Mouse (Mus musculus) hindbrain, postnatal 0 days (tissue): ENCODE results near the gene Fmnl2. TPM values are rescaled to one million over a fixed set of nuclear protein-coding genes. Genes with fewer than 3 reads are reported as not detected.

Experiments used
- ATAC-seq: fragments of 200-750 bp; cut with Nextera tagmentation; 2 replicates; pipeline ENCODE4 v1.8.0; 2017; ENCODE audit warnings: mild to moderate bottlenecking, moderate TSS enrichment, moderate library complexity
- DNase-seq: peaks from one replicate; pipeline ENCODE4 v3.0.0-alpha.2; 2015; ENCODE audit warnings: low spot score
- H3K27ac ChIP-seq: fragments of 300-500 bp; sonication (generic); 2 replicates; pipeline ENCODE4 v1.5.1; 2014; ENCODE audit warnings: mild to moderate bottlenecking
- H3K27me3 ChIP-seq: fragments of 300-500 bp; sonication (generic); 2 replicates; pipeline ENCODE4 v1.6.1; 2014; ENCODE audit warnings: low read length, mixed read lengths; ENCODE audit not compliant: insufficient read depth
- H3K36me3 ChIP-seq: fragments of 300-500 bp; sonication (generic); 2 replicates; pipeline ENCODE4 v1.6.1; 2014; ENCODE audit warnings: low read length, mixed read lengths; ENCODE audit not compliant: insufficient read depth
- H3K4me1 ChIP-seq: fragments of 300-500 bp; sonication (generic); 2 replicates; pipeline ENCODE4 v1.6.1; 2014; ENCODE audit warnings: antibody characterized with exemption, low read length, mixed read lengths; ENCODE audit not compliant: insufficient read depth
- H3K4me2 ChIP-seq: fragments of 300-500 bp; sonication (generic); 2 replicates; pipeline ENCODE4 v1.6.1; 2014; ENCODE audit warnings: low read depth, mild to moderate bottlenecking, low read length, moderate library complexity, mixed read lengths
- H3K4me3 ChIP-seq: fragments of 300-500 bp; sonication (generic); 2 replicates; pipeline ENCODE4 v1.5.1; 2014; ENCODE audit warnings: low read length
- H3K9ac ChIP-seq: fragments of 300-500 bp; sonication (generic); replicated peaks from 2 replicates; pipeline ENCODE4 v1.6.1; 2014; ENCODE audit warnings: mild to moderate bottlenecking, low read length, moderate library complexity, mixed read lengths
- H3K9me3 ChIP-seq: fragments of 300-500 bp; sonication (generic); 2 replicates; pipeline ENCODE4 v1.6.1; 2016; ENCODE audit warnings: low read length, mixed read lengths
- CTCF ChIP-seq: IDR thresholded peaks from 2 replicates; pipeline ENCODE4 v1.5.1; 2016; ENCODE audit warnings: antibody characterized with exemption, control low read depth, low read depth
- WGBS: fragments of 180-500 bp; shearing (Covaris S2); extraction: QIAGEN DNeasy Blood & Tissue Kit; methylation state at CpG from one replicate; pipeline ENCODE4 v1.1.7; 2014; 5-methylcytosine and 5-hydroxymethylcytosine counted together
- polyA plus RNA-seq: library from polyadenylated mRNA; unstranded; fragments of >200 nt; fragmentation: Nextera tagmentation; extraction: Ambion mirVana; gene quantifications from 2 replicates; pipeline ENCODE4 v1.2.1, GENCODE M21; 2015
- total RNA-seq: library from RNA; depleted of rRNA; stranded (reverse); fragments of >200 nt; gene quantifications from 2 replicates; pipeline ENCODE4 v1.2.3, GENCODE M21; 2014

Gene Fmnl2
- total and polyA plus RNA-seq, 2 experiments from 2014 or later, result 9.3 to 27.6 TPM

DNA sequence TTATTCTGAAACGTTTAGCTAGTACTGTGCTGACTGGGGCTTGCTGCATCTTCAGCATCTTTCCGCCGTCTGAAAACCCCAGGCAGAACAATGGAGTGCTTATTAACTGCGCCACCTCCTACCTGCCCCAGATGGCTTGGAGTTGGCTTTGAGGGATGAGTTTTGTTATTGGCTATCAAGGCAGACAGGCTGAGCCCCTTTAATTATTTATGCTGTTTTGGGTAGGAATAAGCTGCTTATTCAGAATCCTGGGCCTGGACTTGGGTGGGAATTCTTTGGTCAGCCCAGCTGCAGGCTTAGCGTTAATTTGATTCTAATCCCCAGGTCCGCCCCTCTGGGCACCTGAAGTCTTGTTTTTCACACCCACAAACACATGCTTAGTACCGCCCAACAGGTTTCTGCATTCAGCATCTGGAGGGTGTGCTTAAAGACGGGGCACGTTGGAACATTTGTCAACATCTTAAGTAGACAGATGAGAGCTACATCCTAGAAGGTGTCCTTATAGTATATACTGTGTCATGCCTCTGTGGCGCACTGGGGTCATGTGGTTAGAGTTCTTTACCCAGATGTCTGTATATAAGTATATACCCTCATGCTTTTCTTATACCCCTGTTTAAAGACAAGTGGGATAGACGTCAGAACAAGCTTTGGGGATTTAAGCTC is 89.0 kb downstream of the Fmnl2 start:
- DNase-seq (peak; percentile 64), ATAC-seq (peak; percentile 63)
- WGBS, result 40% methylated on average over 11 of the region's 11 CpGs
- Histone ChIP-seq H3K27ac (peak overlapping the region; percentile 71), H3K4me3 (no peak overlapping the region), H3K9me3 (no peaks in the 10 kb centered on the region), H3K27me3 (no peaks in the 10 kb centered on the region), H3K4me2 (no peak overlapping the region), H3K36me3 (no peaks in the 10 kb centered on the region), H3K9ac (no peak overlapping the region), H3K4me1 (0 out of 2 replicates have a peak, but pooled peaks cover 10% of the 10 kb centered on the region)
- no peak for TF ChIP-seq CTCF

DNA sequence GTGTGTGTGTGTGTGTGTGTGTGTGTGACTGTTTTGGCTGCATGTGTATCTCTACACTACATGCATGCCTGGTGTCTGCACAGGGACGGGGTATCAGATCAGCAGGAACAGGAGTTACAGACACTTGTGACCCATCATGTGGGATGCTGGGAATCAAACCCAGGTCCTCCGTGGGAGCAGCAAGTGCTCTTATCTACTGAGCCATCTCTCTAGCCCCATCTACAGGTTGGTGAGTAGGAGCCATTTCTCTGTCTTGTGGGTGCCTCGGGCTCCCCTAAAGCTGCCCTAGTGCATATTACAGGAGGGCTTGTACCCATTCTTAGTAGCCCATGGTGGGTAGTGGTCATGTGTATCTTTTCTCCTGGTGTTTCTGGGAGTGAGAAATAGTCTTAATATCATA is 90.7 kb downstream of the Fmnl2 start:
- WGBS, result 96% methylated on average over 3 of the region's 3 CpGs
- H3K4me3 ChIP-seq, result no peak overlapping the region
- H3K27ac ChIP-seq, result no peak overlapping the region
- no peak for TF ChIP-seq CTCF
- H3K9ac ChIP-seq, result no peak overlapping the region
- H3K27me3 ChIP-seq, result no peaks in the 10 kb centered on the region
- no peak for ATAC-seq
- 0 out of 2 replicates have a peak, but pooled peaks cover 10% of the 10 kb centered on the region for H3K4me1 ChIP-seq
- no peaks in the 10 kb centered on the region for H3K36me3 ChIP-seq
- no peak overlapping the region for H3K4me2 ChIP-seq
- no peak for DNase-seq
- no peaks in the 10 kb centered on the region for H3K9me3 ChIP-seq

DNA sequence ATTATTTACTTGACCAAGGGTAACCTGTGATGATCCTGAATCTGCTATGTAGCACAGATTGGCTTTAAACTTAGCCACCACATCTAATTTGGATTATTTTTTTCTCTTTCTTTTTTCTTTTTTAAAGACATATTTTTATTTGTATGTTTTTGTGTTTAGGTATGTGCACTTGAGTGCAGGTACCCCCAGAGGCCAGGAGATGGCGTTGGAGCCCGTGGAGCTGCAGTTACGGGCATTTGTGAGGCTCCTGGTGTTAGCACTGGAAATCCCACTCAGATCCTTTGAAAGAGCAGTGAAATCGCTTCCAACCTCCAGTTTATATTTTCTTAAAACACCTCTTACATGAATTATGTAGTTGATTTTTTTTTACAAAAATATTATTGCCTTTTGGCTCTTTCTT is 91.9 kb downstream of the Fmnl2 start:
- H3K27ac ChIP-seq, result no peak overlapping the region
- no peak for DNase-seq
- no peaks in the 10 kb centered on the region for H3K9me3 ChIP-seq
- WGBS, result 96% methylated on average over 4 of the region's 4 CpGs
- 0 out of 2 replicates have a peak, but pooled peaks have one; percentile 19 for TF ChIP-seq CTCF
- H3K9ac ChIP-seq, result no peak overlapping the region
- no peak overlapping the region for H3K4me3 ChIP-seq
- H3K4me1 ChIP-seq, result 0 out of 2 replicates have a peak, but pooled peaks cover 10% of the 10 kb centered on the region
- ATAC-seq, result no peak
- H3K4me2 ChIP-seq, result no peak overlapping the region
- no peaks in the 10 kb centered on the region for H3K27me3 ChIP-seq
- H3K36me3 ChIP-seq, result no peaks in the 10 kb centered on the region

DNA sequence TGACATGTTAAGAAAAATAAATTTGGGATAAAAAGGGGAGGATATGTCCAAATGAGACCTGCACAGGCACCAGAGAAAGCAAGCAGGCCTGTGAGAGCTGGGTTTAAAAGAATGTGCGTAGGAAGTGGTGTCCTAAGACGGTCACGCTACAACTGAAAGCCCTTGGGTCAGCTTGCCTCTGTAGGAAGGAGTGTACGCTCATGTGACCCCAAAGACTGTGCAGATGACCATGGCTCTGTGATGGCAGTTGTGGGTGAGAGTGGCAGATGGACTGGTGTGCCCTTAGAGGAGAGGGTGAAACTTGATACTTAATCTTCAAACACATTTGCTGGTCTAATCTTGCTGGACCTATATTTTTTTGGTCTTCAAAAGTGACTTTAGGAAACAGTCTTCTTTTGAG is 92.6 kb downstream of the Fmnl2 start:
- Histone ChIP-seq H3K4me3 (no peak overlapping the region), H3K9me3 (no peaks in the 10 kb centered on the region), H3K9ac (no peak overlapping the region), H3K27me3 (no peaks in the 10 kb centered on the region), H3K4me1 (0 out of 2 replicates have a peak, but pooled peaks cover 10% of the 10 kb centered on the region), H3K36me3 (no peaks in the 10 kb centered on the region), H3K4me2 (no peak overlapping the region), H3K27ac (no peak overlapping the region)
- DNase-seq, result no peak
- WGBS, result 54% methylated on average over 4 of the region's 4 CpGs
- no peak for TF ChIP-seq CTCF
- ATAC-seq, result no peak

DNA sequence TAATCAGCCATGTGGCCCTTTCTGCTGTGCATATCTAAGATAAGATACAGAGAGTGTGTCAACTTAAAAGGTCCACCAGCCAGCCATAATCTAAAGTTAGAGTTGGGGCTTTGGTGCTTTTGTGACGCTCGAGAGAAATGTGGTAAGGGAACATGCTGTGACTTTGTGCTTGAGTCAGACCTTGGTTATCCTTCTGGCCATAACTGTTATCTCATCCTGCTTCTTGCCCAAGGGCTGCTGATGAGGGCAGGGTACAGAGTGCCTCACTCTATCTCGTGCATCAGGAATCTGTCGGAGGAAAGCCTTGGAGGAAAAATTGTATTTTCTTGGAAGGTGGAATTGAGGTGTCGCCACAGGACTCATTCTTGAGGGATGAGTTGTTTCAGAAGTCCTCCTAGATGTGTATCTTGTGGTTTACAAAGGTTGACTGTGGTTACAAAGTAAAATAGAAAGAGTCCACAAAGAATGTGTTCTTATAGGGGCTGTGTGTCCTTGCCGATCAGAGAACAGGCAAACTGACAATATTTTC is 94.6 kb downstream of the Fmnl2 start:
- Histone ChIP-seq H3K27me3 (no peaks in the 10 kb centered on the region), H3K9ac (no peak overlapping the region), H3K4me1 (0 out of 2 replicates have a peak, but pooled peaks cover 8% of the 10 kb centered on the region), H3K27ac (no peak overlapping the region), H3K4me3 (no peak overlapping the region), H3K4me2 (no peak overlapping the region), H3K9me3 (no peaks in the 10 kb centered on the region), H3K36me3 (no peaks in the 10 kb centered on the region)
- WGBS, result 88% methylated on average over 6 of the region's 6 CpGs
- DNase-seq (no peak), ATAC-seq (no peak)
- TF ChIP-seq CTCF, result no peak

DNA sequence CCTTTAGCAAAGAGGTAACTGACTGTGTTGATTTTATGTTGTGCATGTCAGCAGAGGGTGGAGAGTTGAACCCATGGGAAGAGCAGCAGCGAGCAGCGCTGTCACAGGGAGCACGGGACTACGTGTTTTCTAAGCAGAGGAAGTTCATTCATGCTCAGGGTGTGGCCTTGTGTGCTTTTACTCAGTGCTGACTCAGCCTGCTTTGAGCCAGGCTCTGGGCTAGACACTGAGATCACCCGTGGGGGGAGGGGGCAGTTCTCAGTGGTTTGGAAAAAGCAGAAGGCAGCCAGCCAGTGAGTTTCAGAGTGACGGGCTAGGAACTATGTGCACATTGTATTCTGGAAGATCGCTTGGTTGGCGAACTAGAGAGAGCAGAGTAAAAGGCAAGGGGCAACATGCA is 97.4 kb downstream of the Fmnl2 start:
- H3K36me3 ChIP-seq, result no peaks in the 10 kb centered on the region
- no peak for ATAC-seq

DNA sequence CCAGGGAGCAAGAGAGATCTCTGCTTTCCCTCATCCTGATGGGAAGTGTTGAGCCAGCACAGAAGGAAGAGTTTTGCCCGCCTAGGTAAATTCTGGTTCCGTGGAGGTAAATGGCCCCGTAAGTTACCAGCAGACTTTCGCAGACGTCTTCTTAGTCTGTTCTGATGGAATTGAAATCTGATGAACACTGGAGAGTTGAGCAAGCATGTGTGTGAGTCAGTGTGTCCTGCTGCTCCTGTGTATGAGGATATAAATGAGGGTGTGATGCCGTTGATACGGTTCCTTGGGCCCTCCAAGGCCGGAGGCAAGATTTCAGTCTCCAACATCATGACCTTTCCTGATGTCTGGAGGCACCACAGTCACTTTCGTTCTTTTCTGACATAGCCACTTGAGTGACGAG is 98.2 kb downstream of the Fmnl2 start:
- Histone ChIP-seq H3K9me3 (no peaks in the 10 kb centered on the region), H3K4me1 (peaks cover 30% of the 10 kb centered on the region), H3K4me3 (no peak overlapping the region), H3K27ac (no peak overlapping the region), H3K27me3 (no peaks in the 10 kb centered on the region), H3K36me3 (no peaks in the 10 kb centered on the region), H3K4me2 (no peak overlapping the region), H3K9ac (no peak overlapping the region)
- DNase-seq, result no peak
- no peak for ATAC-seq
- 86% methylated on average over 10 of the region's 10 CpGs for WGBS
- TF ChIP-seq CTCF, result no peak

More for the DNA sequence above, 97.4 kb downstream of the Fmnl2 start:
- Histone ChIP-seq H3K9me3 (no peaks in the 10 kb centered on the region), H3K4me2 (no peak overlapping the region), H3K27ac (no peak overlapping the region), H3K4me1 (peaks cover 29% of the 10 kb centered on the region), H3K27me3 (no peaks in the 10 kb centered on the region), H3K9ac (no peak overlapping the region), H3K4me3 (no peak overlapping the region)
- 58% methylated on average over 8 of the region's 8 CpGs for WGBS
- no peak for TF ChIP-seq CTCF
- DNase-seq, result peak; percentile 40
